Mouse (Mus musculus) neural tube, embryonic 15.5 days (tissue): ENCODE measurements at regions not wholly inside any gene's neighbourhood (a gene's known extent, or its start where the extent isn't known, plus 50 kb on each side); places are given as distances from the start of the nearest gene placed in this dataset. TPM values are rescaled to one million over a fixed set of nuclear protein-coding genes. Genes with fewer than 3 reads are reported as not detected.

Experiments used
- ATAC-seq: fragments of 200-750 bp; cut with Nextera tagmentation; 2 replicates; pipeline ENCODE4 v1.8.0; 2017; ENCODE audit warnings: mild to moderate bottlenecking, moderate TSS enrichment, moderate library complexity; ENCODE audit not compliant: low FRiP score
- H3K27ac ChIP-seq: fragments of 300-500 bp; sonication (generic); replicated peaks from 2 replicates; pipeline ENCODE4 v1.5.1; 2015; ENCODE audit warnings: mild to moderate bottlenecking, inconsistent platforms
- H3K27me3 ChIP-seq: fragments of 300-500 bp; sonication (generic); replicated peaks from 2 replicates; pipeline ENCODE4 v1.6.1; 2015; ENCODE audit warnings: inconsistent platforms
- H3K36me3 ChIP-seq: fragments of 300-500 bp; sonication (generic); 2 replicates; pipeline ENCODE4 v1.6.1; 2015; ENCODE audit warnings: inconsistent platforms
- H3K4me1 ChIP-seq: fragments of 300-500 bp; sonication (generic); 2 replicates; pipeline ENCODE4 v1.6.1; 2015; ENCODE audit warnings: inconsistent platforms
- H3K4me2 ChIP-seq: fragments of 300-500 bp; sonication (generic); 2 replicates; pipeline ENCODE4 v1.6.1; 2015; ENCODE audit warnings: inconsistent platforms, mild to moderate bottlenecking, moderate library complexity
- H3K4me3 ChIP-seq: fragments of 300-500 bp; sonication (generic); replicated peaks from 2 replicates; pipeline ENCODE4 v1.5.1; 2015; ENCODE audit warnings: mild to moderate bottlenecking, inconsistent platforms
- H3K9ac ChIP-seq: fragments of 300-500 bp; sonication (generic); replicated peaks from 2 replicates; pipeline ENCODE4 v1.6.1; 2015; ENCODE audit warnings: mild to moderate bottlenecking, inconsistent platforms
- H3K9me3 ChIP-seq: fragments of 300-500 bp; sonication (generic); replicated peaks from 2 replicates; pipeline ENCODE4 v1.6.1; 2016; ENCODE audit warnings: inconsistent platforms
- WGBS: fragments of 180-500 bp; shearing (Covaris S2); methylation state at CpG from one replicate; pipeline ENCODE4 v1.1.7; 2015; ENCODE audit warnings: mixed read lengths; 5-methylcytosine and 5-hydroxymethylcytosine counted together
- microRNA-seq: library from miRNA; unstranded; fragments of <30 nt; microRNA quantifications from one replicate; pipeline ENCODE4, GENCODE M21; 2017

DNA sequence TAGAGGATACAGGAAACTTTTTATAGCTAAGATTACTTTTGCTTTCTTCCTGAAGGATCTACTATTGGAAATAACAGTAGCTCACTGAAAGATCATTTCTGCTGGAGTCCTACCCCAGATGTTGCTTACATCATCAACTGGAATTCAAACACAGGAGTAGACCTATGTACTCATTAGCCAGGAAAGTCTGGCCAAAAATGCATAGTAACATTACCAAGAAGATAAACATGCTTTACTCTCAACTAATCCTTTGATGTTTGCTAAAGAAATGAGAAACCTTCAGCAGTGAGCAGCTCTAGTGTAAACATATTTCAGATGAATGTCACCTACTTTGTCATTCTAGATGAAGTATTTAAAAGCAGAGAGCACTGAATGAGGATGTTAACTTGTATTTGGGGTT is 173.0 kb downstream of the Snx13 start:
- ATAC-seq = no peak

DNA sequence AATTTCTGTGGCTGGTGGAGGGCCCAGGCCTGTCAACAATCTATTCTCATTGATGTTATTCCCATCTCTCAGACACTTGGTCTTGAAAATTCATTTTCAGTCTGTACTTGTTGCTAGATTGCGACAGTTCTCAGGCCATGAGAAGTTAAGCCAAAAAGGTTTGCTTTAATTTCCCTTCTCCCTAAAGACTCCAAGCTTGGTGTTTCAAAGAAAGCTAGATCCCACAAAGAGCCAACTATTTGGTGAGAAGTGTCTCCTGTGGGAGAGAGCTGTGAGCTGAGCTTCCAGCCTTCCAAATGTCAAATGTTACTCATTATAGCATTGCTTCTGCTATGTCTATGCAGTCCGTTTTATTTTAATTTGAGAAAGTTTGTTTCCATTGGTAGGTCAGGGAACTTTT is 169.7 kb downstream of the Snx13 start:
- WGBS = 89% methylated on average over 2 of the region's 2 CpGs
- Histone ChIP-seq H3K4me1 (no peaks in the 10 kb centered on the region), H3K36me3 (no peaks in the 10 kb centered on the region), H3K27me3 (no peaks in the 10 kb centered on the region), H3K4me3 (no peak overlapping the region), H3K9ac (no peak overlapping the region), H3K4me2 (no peak overlapping the region), H3K27ac (no peak overlapping the region), H3K9me3 (no peaks in the 10 kb centered on the region)
- ATAC-seq = no peak

More for the DNA sequence above, 173.0 kb downstream of the Snx13 start:
- H3K27me3 ChIP-seq = no peaks in the 10 kb centered on the region
- no peak overlapping the region for H3K27ac ChIP-seq
- H3K36me3 ChIP-seq = no peaks in the 10 kb centered on the region
- H3K9ac ChIP-seq = no peak overlapping the region
- no peak overlapping the region for H3K4me3 ChIP-seq
- no peak overlapping the region for H3K4me2 ChIP-seq
- no peaks in the 10 kb centered on the region for H3K9me3 ChIP-seq
- H3K4me1 ChIP-seq = no peaks in the 10 kb centered on the region

DNA sequence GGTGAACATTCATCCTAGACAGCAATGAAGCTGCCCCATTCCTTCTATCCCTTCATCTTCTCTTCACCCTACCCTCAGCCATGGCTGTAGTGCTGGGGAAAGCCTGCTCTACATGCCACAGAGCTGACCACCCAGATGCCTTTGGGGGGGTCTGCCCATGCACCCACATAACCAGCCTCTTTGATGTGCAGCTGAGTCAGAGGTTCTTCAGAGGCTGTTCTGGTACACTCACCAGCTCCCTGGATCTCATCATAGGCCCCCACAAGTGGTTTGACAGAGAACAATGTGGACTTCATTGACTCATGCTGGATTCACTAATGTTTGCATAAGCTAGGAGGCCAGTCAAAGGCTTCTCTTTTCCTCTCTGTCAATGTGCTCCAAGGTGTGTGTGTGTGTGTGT is 162.4 kb downstream of the Snx13 start:
- Histone ChIP-seq H3K4me2 (no peak overlapping the region), H3K4me1 (no peaks in the 10 kb centered on the region), H3K9me3 (no peaks in the 10 kb centered on the region), H3K27me3 (no peaks in the 10 kb centered on the region), H3K27ac (no peak overlapping the region), H3K4me3 (no peak overlapping the region), H3K36me3 (no peaks in the 10 kb centered on the region), H3K9ac (no peak overlapping the region)
- no peak for ATAC-seq

DNA sequence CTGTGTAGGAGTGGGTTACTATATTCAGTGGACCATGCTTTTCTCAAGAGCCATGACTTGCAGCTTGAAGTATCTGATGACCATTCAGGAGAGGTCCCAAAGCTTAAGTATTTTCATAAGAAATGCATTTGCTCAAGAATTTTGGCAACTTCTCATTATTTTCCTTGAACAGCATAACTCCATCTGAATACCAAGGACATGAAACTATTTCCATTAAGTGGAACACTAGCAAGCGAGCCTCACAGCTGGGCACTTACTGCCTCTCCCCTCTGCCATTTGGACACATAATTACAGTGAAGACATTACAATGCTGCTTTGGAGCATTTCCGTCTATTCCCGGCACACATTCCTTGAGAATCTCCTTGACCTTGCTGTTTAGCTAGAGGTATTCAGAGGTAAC is 160.6 kb downstream of the Snx13 start:
- no peak overlapping the region for H3K4me2 ChIP-seq
- no peaks in the 10 kb centered on the region for H3K27me3 ChIP-seq
- no peak overlapping the region for H3K4me3 ChIP-seq
- no peaks in the 10 kb centered on the region for H3K36me3 ChIP-seq
- no peak overlapping the region for H3K9ac ChIP-seq
- H3K4me1 ChIP-seq = no peaks in the 10 kb centered on the region
- no peak overlapping the region for H3K27ac ChIP-seq
- ATAC-seq = no peak
- H3K9me3 ChIP-seq = no peaks in the 10 kb centered on the region
- WGBS = 76% methylated on average over 3 of the region's 3 CpGs

DNA sequence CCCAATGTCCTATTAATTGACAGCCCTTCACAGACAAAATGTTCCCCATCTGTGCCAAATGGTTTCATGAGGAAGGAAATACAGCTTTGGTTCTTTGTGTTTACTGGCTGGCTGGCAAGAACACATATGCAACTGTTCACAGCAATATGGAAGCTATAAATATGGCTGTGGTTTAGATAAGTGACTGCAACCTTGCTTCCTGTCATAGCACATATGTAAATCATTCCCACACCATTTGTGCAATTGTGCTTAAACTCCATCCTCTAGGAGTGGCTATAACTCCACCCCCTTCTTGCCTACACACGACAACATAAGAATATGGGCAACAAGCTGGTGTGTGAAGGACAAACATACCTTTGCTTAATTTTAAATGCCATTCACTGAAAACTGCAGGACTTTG is 156.4 kb downstream of the Snx13 start:
- Histone ChIP-seq H3K4me2 (no peak overlapping the region), H3K9ac (no peak overlapping the region), H3K27me3 (no peaks in the 10 kb centered on the region), H3K4me1 (no peaks in the 10 kb centered on the region), H3K36me3 (no peaks in the 10 kb centered on the region), H3K9me3 (no peaks in the 10 kb centered on the region), H3K27ac (no peak overlapping the region), H3K4me3 (no peak overlapping the region)
- no peak for ATAC-seq
- 79% methylated on average over 1 of the region's 1 CpGs for WGBS

DNA sequence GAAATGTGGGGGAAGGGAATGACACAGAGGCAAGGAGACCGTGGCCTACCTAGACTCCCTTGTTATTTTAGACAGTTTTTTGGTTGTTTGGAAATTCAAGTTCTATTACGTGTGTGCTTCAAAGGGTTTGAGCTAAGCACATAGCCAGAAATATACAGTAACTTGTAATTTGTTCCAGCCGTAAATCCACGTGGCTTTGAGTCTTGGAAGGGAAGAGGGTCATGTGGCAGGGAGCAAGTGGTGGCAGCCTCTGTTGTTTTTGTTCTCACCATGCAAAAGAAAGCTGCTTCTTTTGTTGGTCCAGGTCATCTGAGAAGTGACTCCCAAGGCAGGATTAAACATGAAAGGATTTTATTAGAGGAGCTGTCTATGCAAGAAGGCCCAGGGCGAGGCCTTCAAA is 153.1 kb downstream of the Snx13 start:
- no peaks in the 10 kb centered on the region for H3K27me3 ChIP-seq
- WGBS = 56% methylated on average over 5 of the region's 5 CpGs
- no peaks in the 10 kb centered on the region for H3K9me3 ChIP-seq
- no peaks in the 10 kb centered on the region for H3K4me1 ChIP-seq
- H3K9ac ChIP-seq = no peak overlapping the region
- H3K36me3 ChIP-seq = no peaks in the 10 kb centered on the region
- no peak overlapping the region for H3K4me3 ChIP-seq
- ATAC-seq = no peak
- no peak overlapping the region for H3K27ac ChIP-seq
- no peak overlapping the region for H3K4me2 ChIP-seq

Small RNAs in the stretch of these regions (microRNA-seq; reads per million reads assigned to microRNA genes)
- gene Gm44396 = not detected
